Mouse (Mus musculus) MEL (cell line): ENCODE data around the gene Trem1.

ENCODE experiments used
- BHLHE40 ChIP-seq: IDR thresholded peaks from 2 replicates; pipeline ENCODE4 v1.6.1; 2012; ENCODE audit warnings: low read depth, mild to moderate bottlenecking, inconsistent platforms, low read length, improper control_type of control experiment, borderline replicate concordance
- CHD2 ChIP-seq: IDR thresholded peaks from 2 replicates; pipeline ENCODE4 v1.6.1; 2011; ENCODE audit warnings: low read length, improper control_type of control experiment
- CTCF ChIP-seq, 3 experiments: IDR thresholded peaks in 2 of 3; conservative IDR thresholded peaks in 1 of 3; 2 replicates each; pipeline ENCODE4 v1.5.1; 2011 to 2012; ENCODE audit warnings: low read length in 3 of 3, low read depth in 2 of 3, mild to moderate bottlenecking in 2 of 3, improper control_type of control experiment in 1 of 3, inconsistent platforms in 1 of 3, mixed read lengths in 1 of 3, moderate library complexity in 1 of 3; ENCODE audit not compliant: control insufficient read depth in 1 of 3, insufficient read depth in 1 of 3, poor library complexity in 1 of 3, severe bottlenecking in 1 of 3
- GABPA ChIP-seq: IDR thresholded peaks from 2 replicates; pipeline ENCODE4 v1.6.1; 2012; ENCODE audit warnings: low read depth, mild to moderate bottlenecking, inconsistent platforms, low read length, improper control_type of control experiment, moderate library complexity
- POLR2A ChIP-seq, 2 experiments: IDR thresholded peaks; 2 replicates each; pipeline ENCODE4 v1.6.1; 2011 to 2012; ENCODE audit warnings: low read length in 2 of 2, mild to moderate bottlenecking in 2 of 2, control low read depth in 1 of 2, improper control_type of control experiment in 1 of 2, low read depth in 1 of 2, moderate library complexity in 1 of 2; ENCODE audit not compliant: control insufficient read depth in 1 of 2, insufficient read depth in 1 of 2, poor library complexity in 1 of 2
- UBTF ChIP-seq: IDR thresholded peaks from 2 replicates; pipeline ENCODE4 v1.6.1; 2012; ENCODE audit warnings: low read depth, mild to moderate bottlenecking, inconsistent platforms, low read length, improper control_type of control experiment, moderate library complexity, borderline replicate concordance; ENCODE audit not compliant: insufficient read depth
- USF1 ChIP-seq: IDR thresholded peaks from 2 replicates; pipeline ENCODE4 v1.6.1; 2014; ENCODE audit warnings: low read depth, mild to moderate bottlenecking, inconsistent platforms, low read length, improper control_type of control experiment, moderate library complexity

DNA sequence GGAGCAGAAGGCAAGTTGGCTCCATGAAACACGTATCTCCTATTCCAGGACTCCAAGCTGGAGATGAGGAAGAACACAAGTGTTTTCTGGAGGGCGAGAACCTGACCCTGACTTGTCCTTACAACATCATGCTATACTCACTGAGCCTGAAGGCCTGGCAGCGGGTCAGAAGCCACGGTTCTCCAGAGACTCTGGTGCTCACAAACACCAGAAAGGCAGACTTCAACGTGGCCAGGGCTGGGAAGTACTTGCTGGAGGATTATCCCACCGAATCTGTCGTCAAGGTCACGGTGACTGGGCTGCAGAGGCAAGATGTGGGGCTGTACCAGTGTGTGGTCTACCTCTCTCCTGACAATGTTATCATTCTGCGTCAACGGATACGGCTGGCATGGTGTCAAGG lies 16.9 kb downstream of the Trem1 start:
- TF ChIP-seq GABPA, result no peak
- TF ChIP-seq POLR2A (IDR thresholded peaks at IDR 0.05; ENCODE audit: control insufficient read depth in 1 of 2, insufficient read depth in 1 of 2, low read depth in 1 of 2, low read length in 2 of 2, poor library complexity in 1 of 2), result no peak
- no peak for TF ChIP-seq UBTF
- no peak for TF ChIP-seq CHD2
- no peak for TF ChIP-seq USF1
- no peak for TF ChIP-seq CTCF (IDR thresholded peaks at IDR 0.05 in 2 of 3, conservative IDR thresholded peaks at IDR 0.05 in 1 of 3; ENCODE audit: control insufficient read depth in 1 of 3, insufficient read depth in 1 of 3, low read depth in 2 of 3, low read length in 3 of 3, poor library complexity in 1 of 3, severe bottlenecking in 1 of 3)
- no peak for TF ChIP-seq BHLHE40
